Mouse (Mus musculus): Measurements from ENCODE around the gene Sugp2. TPM values are rescaled to one million over a fixed set of nuclear protein-coding genes. Genes with fewer than 3 reads are reported as not detected.
"Not testable (repeated sequence)": the region's sequence is repeated elsewhere in the genome, so short reads cannot be mapped to it uniquely, and the experiment has no call there.

Gene Sugp2
- total RNA-seq (2021), result 10 to 100 TPM; 34.8 to 46.2 TPM
- long read RNA-seq, experiment 1, transcript Sugp2-201 (11 exons, 3,874 nt), result major isoform, 5 of 23 reads
- long read RNA-seq, experiment 1, partial matches to known transcripts, result 10 of 23 reads
- long read RNA-seq, experiment 1, other reads (novel, unspliced or antisense), result 8 of 23 reads
- long read RNA-seq, experiment 2, transcript Sugp2-201 (11 exons, 3,874 nt), result major isoform, 6 of 20 reads
- long read RNA-seq, experiment 2, partial matches to known transcripts, result 4 of 20 reads
- long read RNA-seq, experiment 2, other reads (novel, unspliced or antisense), result 10 of 20 reads

- intact Hi-C loops (cut with DNase I), result loop anchor here (5.0 kb wide), 1 partner anchor 37 kb away; no protein-coding TSS in a partner anchor
- DNase-seq, result peak; percentile 89 to 93
Observed at GRCm38 (mm10) chr8:70234080-70234780, at the start of gene Sugp2, which contains the start of gene Armc6. Sugp2 (plus strand) TSS chr8:70234226. Armc6 (minus strand) TSS chr8:70234466.

- intact Hi-C loops (cut with DNase I), result no loop called here
- DNase-seq, result no peak
Observed at GRCm38 (mm10) chr8:70188707-70189106, 45.3 kb upstream of the Sugp2 start.

DNA sequence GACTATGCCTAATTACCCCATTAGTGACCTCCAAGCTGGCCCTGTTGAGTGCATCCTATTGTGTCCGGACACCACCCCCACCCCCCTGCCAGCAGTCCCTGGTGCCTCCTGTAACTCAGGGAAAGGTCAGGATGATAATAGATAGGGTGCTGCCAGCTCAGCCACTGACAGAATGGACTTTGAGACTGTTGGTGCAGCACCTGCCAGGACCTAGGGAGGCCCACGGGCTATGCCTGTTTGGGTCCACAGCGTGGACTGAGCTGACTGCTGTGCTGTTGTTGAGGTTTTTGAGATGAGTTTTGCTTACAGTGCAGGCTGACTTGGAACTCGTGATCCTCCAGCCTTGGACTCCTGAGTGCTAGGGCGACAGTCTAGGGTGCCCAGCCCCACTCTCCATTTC is 40.8 kb upstream of the Sugp2 start:
- no peak for DNase-seq
- intact Hi-C loops (cut with DNase I), result no loop called here

DNA sequence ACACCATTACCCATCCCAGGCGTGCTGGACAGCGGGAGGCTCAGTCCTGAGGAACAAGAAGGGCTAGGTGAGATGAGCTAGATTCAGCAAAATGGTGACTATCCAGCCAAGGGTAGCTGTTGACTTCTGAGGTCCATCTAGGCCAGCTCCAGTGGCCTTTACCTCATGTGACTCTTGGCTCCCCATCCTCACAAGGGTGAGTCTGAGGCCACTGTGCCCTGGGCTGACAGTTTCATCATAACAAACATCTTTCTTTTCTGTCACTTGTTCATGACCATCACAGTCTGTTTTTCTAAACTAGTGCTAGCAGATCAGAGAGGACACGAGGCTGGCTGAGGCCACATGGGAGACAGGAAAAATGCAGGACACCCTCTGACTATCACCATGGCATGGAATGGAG is 39.8 kb upstream of the Sugp2 start:
- intact Hi-C loops (cut with DNase I), result no loop called here
- DNase-seq, result no peak

DNA sequence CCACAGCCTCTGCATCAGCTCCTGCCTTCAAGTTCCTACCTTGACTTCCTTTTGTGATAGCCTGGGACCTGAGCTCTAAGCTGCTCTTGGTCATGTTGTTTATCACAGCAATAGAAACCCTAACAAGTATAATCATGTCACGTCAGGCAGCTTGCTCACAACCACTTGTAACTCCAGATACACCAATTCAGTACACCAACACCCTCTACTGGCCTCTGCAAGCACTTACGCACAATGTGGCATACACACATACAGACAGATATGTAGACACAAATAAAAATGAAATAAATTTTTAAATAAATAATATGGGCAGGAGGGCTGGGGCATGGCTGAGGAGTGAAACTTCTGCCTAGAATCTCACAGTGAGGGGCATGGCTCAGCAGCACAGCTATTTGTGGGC is 38.3 kb upstream of the Sugp2 start:
- intact Hi-C loops (cut with DNase I), result loop anchor here (5.0 kb wide), 1 partner anchor 37 kb away; the partner anchor contains the start of genes Armc6 and Sugp2
- no peak for DNase-seq

DNA sequence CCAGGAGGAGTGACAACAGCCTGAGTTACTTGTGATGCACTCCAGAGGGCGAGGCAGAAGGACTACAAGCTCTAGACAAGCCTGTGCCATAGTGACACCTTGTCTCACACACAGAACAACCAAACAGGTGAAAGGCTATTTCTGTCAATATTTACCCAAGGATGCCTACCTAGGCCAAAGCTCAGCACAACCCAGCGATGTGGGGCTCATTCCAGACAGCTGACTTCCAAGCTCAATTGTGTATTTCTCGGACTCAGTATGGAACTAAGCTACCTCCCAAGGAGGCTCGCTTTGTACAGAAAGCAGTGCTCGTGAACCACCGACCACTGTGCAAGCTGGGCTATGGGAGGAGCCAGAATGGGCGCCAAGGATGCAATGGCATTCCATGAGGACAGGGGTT is 36.4 kb upstream of the Sugp2 start:
- intact Hi-C loops (cut with DNase I), result loop anchor here (5.0 kb wide), 1 partner anchor 35 kb away; the partner anchor contains the start of genes Armc6 and Sugp2
- DNase-seq, result no peak

- DNase-seq, result no peak
- intact Hi-C loops (cut with DNase I), result no loop called here
Observed at GRCm38 (mm10) chr8:70200098-70200681, 33.8 kb upstream of the Sugp2 start.

GRCm38 (mm10) chr8:70201417-70201816 is 32.6 kb upstream of the Sugp2 start:
- intact Hi-C loops (cut with DNase I), result no loop called here
- DNase-seq, result no peak

DNA sequence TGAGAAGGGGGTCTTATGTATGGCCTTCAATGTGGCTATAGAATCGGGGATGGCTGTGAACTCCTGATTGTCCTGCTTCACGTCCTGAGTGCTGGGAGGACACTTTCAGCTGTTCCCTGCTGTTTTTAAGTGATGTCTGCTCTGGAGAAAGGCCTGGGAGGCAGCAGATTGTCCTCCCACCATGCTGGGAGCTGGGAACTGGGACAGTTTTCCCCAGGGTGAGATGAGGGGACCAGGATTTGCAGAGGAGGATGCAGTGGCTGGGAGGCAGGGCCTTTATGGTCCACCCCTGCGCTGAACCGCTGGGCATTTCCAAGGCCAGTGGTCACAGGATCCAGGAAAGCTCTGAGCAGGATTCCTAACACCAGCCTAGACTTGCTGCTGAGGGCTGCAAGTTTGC is 31.0 kb upstream of the Sugp2 start:
- intact Hi-C loops (cut with DNase I), result no loop called here
- no peak for DNase-seq

DNA sequence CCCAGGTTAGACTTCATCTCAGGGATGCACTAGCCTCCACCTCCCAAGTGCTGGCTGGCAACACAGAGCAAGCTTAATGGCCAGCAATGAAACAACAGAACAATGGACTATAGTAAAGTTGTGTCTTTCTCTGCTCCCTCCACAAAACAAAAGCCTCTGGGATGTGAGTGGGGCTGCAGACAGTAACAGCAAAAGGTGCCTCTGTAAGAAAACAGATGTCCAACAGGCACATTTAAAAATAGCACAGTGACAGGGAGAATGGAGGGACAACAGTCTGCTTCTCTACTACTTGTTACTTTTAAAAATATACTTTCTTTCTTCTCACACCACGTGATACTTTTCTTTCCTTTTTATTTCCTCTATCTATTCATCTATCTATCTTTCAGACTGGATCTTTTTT is 29.3 kb upstream of the Sugp2 start:
- intact Hi-C loops (cut with DNase I), result no loop called here

DNA sequence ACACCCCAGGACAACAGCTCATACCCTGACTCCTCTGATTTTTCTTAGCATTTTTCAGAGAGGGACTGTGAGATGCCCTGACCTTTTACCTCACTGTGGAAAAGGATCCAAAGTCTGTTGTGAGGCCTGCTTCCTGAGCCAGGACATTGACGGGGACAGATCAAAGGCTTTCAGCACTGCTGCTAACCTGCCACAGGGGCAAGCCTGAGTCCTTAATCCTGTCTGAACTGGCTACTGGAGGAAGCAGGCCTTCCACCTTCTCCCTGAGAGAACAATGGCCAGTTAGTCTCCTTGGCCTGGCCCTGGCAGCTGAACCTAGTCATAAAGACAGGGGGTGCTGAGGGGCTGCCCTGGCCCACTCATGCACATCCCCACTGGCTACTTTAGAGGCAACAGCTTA is 25.9 kb upstream of the Sugp2 start:
- intact Hi-C loops (cut with DNase I), result no loop called here
- DNase-seq, result no peak

More for the DNA sequence above, 29.3 kb upstream of the Sugp2 start:
- no peak for DNase-seq

- intact Hi-C loops (cut with DNase I), result no loop called here
- DNase-seq, result no peak
Observed at GRCm38 (mm10) chr8:70210538-70210937, 23.5 kb upstream of the Sugp2 start.

- DNase-seq, result no peak
- intact Hi-C loops (cut with DNase I), result no loop called here
Observed at GRCm38 (mm10) chr8:70211275-70211674, 22.8 kb upstream of the Sugp2 start.

- no peak for DNase-seq
- intact Hi-C loops (cut with DNase I), result no loop called here
Observed at GRCm38 (mm10) chr8:70211726-70212111, 22.3 kb upstream of the Sugp2 start.

- intact Hi-C loops (cut with DNase I), result no loop called here
- DNase-seq, result peak; percentile 95 to 96
Observed at GRCm38 (mm10) chr8:70212112-70213055, 21.6 kb upstream of the Sugp2 start, which contains the start of gene Slc25a42. Slc25a42 (minus strand) TSS chr8:70212305.

GRCm38 (mm10) chr8:70214411-70214810 is 19.6 kb upstream of the Sugp2 start:
- no peak for DNase-seq
- intact Hi-C loops (cut with DNase I), result no loop called here

GRCm38 (mm10) chr8:70215092-70215491 is 18.9 kb upstream of the Sugp2 start:
- intact Hi-C loops (cut with DNase I), result no loop called here
- no peak for DNase-seq

DNA sequence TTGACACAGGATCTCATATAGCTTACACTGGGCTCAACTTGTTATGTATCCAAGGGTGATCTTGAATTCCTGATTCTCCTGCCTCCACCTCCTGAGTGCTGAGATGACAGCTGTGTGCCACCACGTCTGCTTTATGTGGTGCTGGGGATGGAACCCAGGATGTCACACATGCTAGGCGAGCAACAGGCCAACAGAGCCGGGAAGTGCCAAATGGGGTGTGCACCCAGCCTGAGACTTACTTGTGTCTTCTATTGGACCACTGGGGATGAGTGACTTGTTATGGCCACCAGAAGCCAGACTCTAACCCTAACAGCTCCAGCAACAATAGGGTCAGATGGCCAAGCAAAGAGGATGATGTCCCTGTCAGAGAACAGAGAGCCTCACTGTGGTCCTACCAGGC is 17.9 kb upstream of the Sugp2 start:
- intact Hi-C loops (cut with DNase I); DNase-seq: not testable (repeated sequence)

GRCm38 (mm10) chr8:70216566-70216965 is 17.5 kb upstream of the Sugp2 start:
- DNase-seq, result peak; percentile 75 to 80
- intact Hi-C loops (cut with DNase I), result no loop called here

DNA sequence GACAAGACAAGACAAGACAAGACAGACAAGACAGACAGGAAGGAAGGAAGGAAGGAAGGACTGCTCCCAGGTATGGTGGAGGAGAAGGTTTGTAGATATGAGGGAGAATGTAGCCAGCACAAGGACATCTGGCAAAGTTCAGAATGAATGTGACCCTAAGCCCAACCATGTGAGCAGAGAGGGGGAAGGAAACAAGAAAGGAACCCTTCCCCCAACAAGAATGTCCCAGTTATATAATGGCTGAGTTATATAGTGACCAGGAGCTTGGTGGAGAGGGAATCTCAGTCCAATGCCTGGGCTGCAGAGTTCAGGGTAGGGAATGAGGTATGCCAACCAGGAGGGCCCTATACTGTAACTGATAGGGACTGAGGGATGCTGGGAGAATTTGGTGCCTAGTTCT is 16.6 kb upstream of the Sugp2 start:
- no peak for DNase-seq
- intact Hi-C loops (cut with DNase I), result no loop called here
